Mouse (Mus musculus) embryonic facial prominence, embryonic 15.5 days (tissue): ENCODE measurements around the gene Gm48551. TPM values are rescaled to one million over a fixed set of nuclear protein-coding genes. Genes with fewer than 3 reads are reported as not detected.

Experiments used
- ATAC-seq: fragments of 200-750 bp; cut with Nextera tagmentation; 2 replicates; pipeline ENCODE4 v1.8.0; 2017; ENCODE audit warnings: low read depth, moderate TSS enrichment; ENCODE audit not compliant: insufficient number of reproducible peaks, low FRiP score, low TSS enrichment
- H3K27ac ChIP-seq: fragments of 300-500 bp; sonication (generic); replicated peaks from 2 replicates; pipeline ENCODE4 v1.5.1; 2015; ENCODE audit warnings: mild to moderate bottlenecking, inconsistent platforms
- H3K27me3 ChIP-seq: fragments of 300-500 bp; sonication (generic); 2 replicates; pipeline ENCODE4 v1.6.1; 2015; ENCODE audit warnings: inconsistent platforms
- H3K36me3 ChIP-seq: fragments of 300-500 bp; sonication (generic); 2 replicates; pipeline ENCODE4 v1.6.1; 2015; ENCODE audit warnings: mild to moderate bottlenecking, inconsistent platforms
- H3K4me1 ChIP-seq: fragments of 300-500 bp; sonication (generic); 2 replicates; pipeline ENCODE4 v1.6.1; 2015; ENCODE audit warnings: inconsistent platforms
- H3K4me2 ChIP-seq: fragments of 300-500 bp; sonication (generic); replicated peaks from 2 replicates; pipeline ENCODE4 v1.6.1; 2015; ENCODE audit warnings: mild to moderate bottlenecking, inconsistent platforms
- H3K4me3 ChIP-seq: fragments of 300-500 bp; sonication (generic); replicated peaks from 2 replicates; pipeline ENCODE4 v1.5.1; 2015; ENCODE audit warnings: mild to moderate bottlenecking, inconsistent platforms
- H3K9ac ChIP-seq: fragments of 300-500 bp; sonication (generic); 2 replicates; pipeline ENCODE4 v1.6.1; 2015; ENCODE audit warnings: inconsistent platforms
- H3K9me3 ChIP-seq: fragments of 300-500 bp; sonication (generic); replicated peaks from 2 replicates; pipeline ENCODE4 v1.6.1; 2016; ENCODE audit warnings: inconsistent platforms
- WGBS: fragments of 180-500 bp; shearing (Covaris S2); methylation state at CpG from one replicate; pipeline ENCODE4 v1.1.7; 2015; 5-methylcytosine and 5-hydroxymethylcytosine counted together
- polyA plus RNA-seq: library from polyadenylated mRNA; unstranded; fragments of >200 nt; fragmentation: Nextera tagmentation; extraction: Ambion mirVana; gene quantifications from 2 replicates; pipeline ENCODE4 v1.2.1, GENCODE M21; 2015

Gene Gm48551
- polyA plus RNA-seq, 1 experiment from 2014 or later, result 3.1 TPM

DNA sequence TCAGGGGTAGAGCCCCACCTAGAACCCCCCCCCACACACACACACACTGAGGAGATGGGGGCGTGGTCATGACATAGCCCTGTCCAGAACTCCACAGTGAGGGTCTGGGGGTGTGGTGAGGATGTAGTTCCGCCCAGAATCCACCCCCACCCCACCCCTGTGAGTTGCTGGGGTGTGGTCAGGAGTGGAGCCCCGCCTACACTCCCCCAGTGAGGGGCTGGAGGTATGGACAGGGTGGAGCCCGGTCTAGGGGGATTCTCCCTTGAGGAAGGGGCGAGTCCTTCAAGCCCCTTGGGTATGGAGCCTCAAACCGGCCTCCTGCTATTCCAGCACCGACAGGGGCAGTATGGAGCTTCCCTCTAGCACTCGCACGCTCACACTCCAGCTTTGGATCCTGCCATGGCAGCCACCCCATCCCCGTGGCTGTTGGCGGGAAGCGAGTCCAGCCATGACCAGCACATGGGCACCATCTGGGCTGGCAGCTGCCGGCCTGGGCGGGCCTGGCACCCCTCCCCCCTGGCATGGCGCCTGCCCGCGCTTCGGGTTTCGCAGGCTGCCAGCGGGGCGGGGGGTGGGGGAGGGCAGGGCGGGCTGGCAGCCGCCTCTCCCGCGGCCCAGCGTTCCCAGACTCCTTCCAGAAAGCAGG, 32.4 kb downstream of the Gm48551 start:
- Histone ChIP-seq H3K4me2 (peak overlapping the region; percentile 51), H3K4me1 (peaks cover 92% of the 10 kb centered on the region), H3K4me3 (peak overlapping the region; percentile 32), H3K9me3 (no peaks in the 10 kb centered on the region), H3K27ac (peak overlapping the region; percentile 92), H3K9ac (peak overlapping the region; percentile 6; the same call in 1 of the 2 replicates), H3K36me3 (peaks cover 38% of the 10 kb centered on the region), H3K27me3 (no peaks in the 10 kb centered on the region)
- peak; percentile 84 for ATAC-seq
- WGBS, result under 1% methylated on average over 26 of the region's 26 CpGs

GRCm38 (mm10) chr10:81417227-81418215, 33.3 kb downstream of the Gm48551 start:
- H3K9ac ChIP-seq, result 0 out of 2 replicates have a peak overlapping the region, but pooled peaks have one; percentile 6
- no peaks in the 10 kb centered on the region for H3K27me3 ChIP-seq
- peak overlapping the region; percentile 92 for H3K27ac ChIP-seq
- H3K36me3 ChIP-seq, result peaks cover 36% of the 10 kb centered on the region
- peak overlapping the region; percentile 51 for H3K4me2 ChIP-seq
- H3K4me1 ChIP-seq, result peaks cover 92% of the 10 kb centered on the region
- H3K9me3 ChIP-seq, result no peaks in the 10 kb centered on the region
- WGBS, result 36% methylated on average over 12 of the region's 12 CpGs
- ATAC-seq, result no peak
- H3K4me3 ChIP-seq, result peak overlapping the region; percentile 32

- WGBS, result 52% methylated on average over 11 of the region's 11 CpGs
- ATAC-seq, result no peak
- Histone ChIP-seq H3K4me1 (peaks cover 88% of the 10 kb centered on the region), H3K4me2 (no peak overlapping the region), H3K36me3 (peaks cover 29% of the 10 kb centered on the region), H3K9me3 (no peaks in the 10 kb centered on the region), H3K27me3 (no peaks in the 10 kb centered on the region), H3K9ac (no peak overlapping the region), H3K27ac (peak overlapping the region; percentile 92), H3K4me3 (no peak overlapping the region)
Measured at GRCm38 (mm10) chr10:81418216-81419070, 34.2 kb downstream of the Gm48551 start.

DNA sequence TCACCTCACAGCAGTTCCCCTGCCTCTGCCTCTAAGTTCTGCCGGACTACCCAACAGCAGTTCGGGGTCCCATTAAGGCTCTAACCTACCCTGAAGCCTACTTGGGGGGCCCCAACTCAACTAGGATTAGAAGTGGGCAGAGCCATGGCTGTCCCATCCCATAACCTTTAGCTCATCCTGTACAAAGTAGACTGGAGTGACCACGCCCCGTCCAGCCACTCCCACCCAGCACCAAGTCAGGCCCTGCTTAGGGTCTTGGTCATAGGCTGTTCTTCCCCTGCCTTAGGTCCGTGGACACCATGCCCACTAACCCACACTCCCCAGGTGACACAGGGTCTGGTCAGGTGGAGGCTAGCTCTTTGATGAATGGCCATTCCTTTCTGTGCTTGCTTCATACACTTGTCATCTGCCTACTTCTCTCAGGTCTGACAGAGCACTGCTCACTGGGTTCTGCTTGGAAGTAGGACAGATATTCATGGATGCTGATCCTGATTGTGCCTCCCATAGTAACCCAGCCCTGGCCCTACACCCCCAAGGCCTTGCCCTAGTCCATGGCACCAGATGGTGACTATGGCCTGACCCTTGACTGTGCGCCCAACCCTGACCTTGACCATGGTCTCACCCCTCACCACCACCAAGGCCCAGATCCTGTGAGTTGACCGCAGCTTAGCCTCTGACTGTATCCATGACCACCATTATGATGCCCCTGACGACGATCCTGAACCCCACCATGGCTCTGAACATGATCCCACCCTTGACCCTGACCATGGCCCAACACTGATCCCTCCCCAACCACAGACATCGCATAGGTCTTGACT, 35.1 kb downstream of the Gm48551 start:
- peaks cover 29% of the 10 kb centered on the region for H3K36me3 ChIP-seq
- H3K4me2 ChIP-seq, result no peak overlapping the region
- ATAC-seq, result no peak
- no peak overlapping the region for H3K4me3 ChIP-seq
- H3K9ac ChIP-seq, result no peak overlapping the region
- H3K9me3 ChIP-seq, result no peaks in the 10 kb centered on the region
- H3K4me1 ChIP-seq, result peaks cover 88% of the 10 kb centered on the region
- H3K27me3 ChIP-seq, result no peaks in the 10 kb centered on the region
- 91% methylated on average over 10 of the region's 10 CpGs for WGBS
- peak overlapping the region; percentile 61; the same call in 1 of the 2 replicates for H3K27ac ChIP-seq

DNA sequence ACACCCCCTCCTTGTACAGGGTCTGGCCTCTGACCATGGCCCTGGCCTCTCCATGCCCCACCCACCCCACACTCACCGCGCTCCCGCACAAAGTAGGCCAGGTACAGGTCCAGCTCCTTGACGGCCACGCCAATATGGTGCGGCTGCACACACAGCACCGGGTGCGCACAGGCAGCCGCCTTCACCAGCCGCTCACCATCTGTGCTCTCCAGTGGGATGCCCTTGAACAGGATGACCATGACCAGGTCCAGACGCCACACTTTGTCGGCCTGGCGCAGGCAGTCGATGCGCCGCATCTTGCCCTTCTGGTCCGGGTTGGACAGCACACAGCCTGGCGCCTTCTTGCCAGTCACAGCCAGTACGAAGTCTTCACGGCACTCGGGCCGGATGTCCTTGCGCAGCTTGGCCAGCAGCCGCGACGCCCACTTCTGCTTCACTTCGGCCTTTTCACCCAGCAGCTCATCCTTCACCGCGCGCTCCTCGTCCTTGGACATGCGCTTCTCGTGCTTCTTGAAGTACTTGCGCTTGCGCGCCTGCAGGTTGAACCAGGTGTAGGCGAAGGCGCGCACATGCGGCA, 36.0 kb downstream of the Gm48551 start:
- no peak overlapping the region for H3K9ac ChIP-seq
- no peak overlapping the region for H3K27ac ChIP-seq
- 87% methylated on average over 40 of the region's 40 CpGs for WGBS
- peaks cover 88% of the 10 kb centered on the region for H3K4me1 ChIP-seq
- H3K9me3 ChIP-seq, result no peaks in the 10 kb centered on the region
- no peak for ATAC-seq
- peaks cover 24% of the 10 kb centered on the region for H3K36me3 ChIP-seq
- H3K4me2 ChIP-seq, result no peak overlapping the region
- H3K27me3 ChIP-seq, result no peaks in the 10 kb centered on the region
- H3K4me3 ChIP-seq, result no peak overlapping the region

- no peak overlapping the region for H3K4me3 ChIP-seq
- H3K27me3 ChIP-seq, result no peaks in the 10 kb centered on the region
- H3K9me3 ChIP-seq, result no peaks in the 10 kb centered on the region
- no peak overlapping the region for H3K4me2 ChIP-seq
- peaks cover 22% of the 10 kb centered on the region for H3K36me3 ChIP-seq
- H3K27ac ChIP-seq, result no peak overlapping the region
- 73% methylated on average over 4 of the region's 4 CpGs for WGBS
- no peak overlapping the region for H3K9ac ChIP-seq
- peaks cover 86% of the 10 kb centered on the region for H3K4me1 ChIP-seq
- ATAC-seq, result no peak
Measured at GRCm38 (mm10) chr10:81421041-81421796, 37.0 kb downstream of the Gm48551 start.

- Histone ChIP-seq H3K4me1 (peaks cover 81% of the 10 kb centered on the region), H3K4me3 (no peak overlapping the region), H3K9me3 (no peaks in the 10 kb centered on the region), H3K27ac (no peak overlapping the region), H3K9ac (no peak overlapping the region), H3K36me3 (peaks cover 22% of the 10 kb centered on the region), H3K27me3 (no peaks in the 10 kb centered on the region), H3K4me2 (no peak overlapping the region)
- WGBS, result 64% methylated on average over 5 of the region's 5 CpGs
- ATAC-seq, result no peak
Measured at GRCm38 (mm10) chr10:81421797-81422100, 37.5 kb downstream of the Gm48551 start.

GRCm38 (mm10) chr10:81422191-81422590, 37.9 kb downstream of the Gm48551 start:
- Histone ChIP-seq H3K4me1 (peaks cover 78% of the 10 kb centered on the region), H3K27ac (no peak overlapping the region), H3K27me3 (no peaks in the 10 kb centered on the region), H3K4me3 (no peak overlapping the region), H3K36me3 (peaks cover 22% of the 10 kb centered on the region), H3K9me3 (no peaks in the 10 kb centered on the region), H3K9ac (no peak overlapping the region), H3K4me2 (no peak overlapping the region)
- WGBS, result 72% methylated on average over 6 of the region's 6 CpGs
- no peak for ATAC-seq

GRCm38 (mm10) chr10:81422661-81423217, 38.5 kb downstream of the Gm48551 start:
- 78% methylated on average over 3 of the region's 3 CpGs for WGBS
- no peak overlapping the region for H3K9ac ChIP-seq
- H3K4me3 ChIP-seq, result no peak overlapping the region
- no peaks in the 10 kb centered on the region for H3K9me3 ChIP-seq
- no peak for ATAC-seq
- H3K4me2 ChIP-seq, result no peak overlapping the region
- no peak overlapping the region for H3K27ac ChIP-seq
- H3K36me3 ChIP-seq, result peaks cover 18% of the 10 kb centered on the region
- no peaks in the 10 kb centered on the region for H3K27me3 ChIP-seq
- H3K4me1 ChIP-seq, result peaks cover 76% of the 10 kb centered on the region
